Mouse (Mus musculus): Measurements from ENCODE around the gene Nol9.

The Nol9 gene

DNA sequence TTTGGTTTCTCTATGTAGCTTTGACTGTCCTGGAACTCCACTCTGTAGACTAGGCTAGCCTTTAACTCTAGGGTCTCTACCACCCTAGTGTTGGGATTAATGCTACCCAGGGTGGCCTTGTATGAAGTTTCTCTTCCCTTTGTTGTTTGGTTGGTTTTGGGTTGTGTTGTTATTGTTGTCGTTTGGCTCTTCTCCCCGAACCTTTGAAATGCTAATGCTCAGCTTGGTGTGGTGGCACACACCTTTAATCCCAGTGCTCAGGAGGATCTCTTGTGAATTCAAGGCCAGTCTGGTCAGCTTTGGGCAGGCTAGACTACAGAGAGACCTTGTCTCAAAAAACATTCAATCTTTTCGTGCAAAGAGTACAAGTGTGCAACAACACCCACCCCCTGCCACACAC is 4.0 kb downstream of the Nol9 start:
- DNase-seq (ENCODE audit: extremely low read depth, low read depth, low spot score), result no peak

DNA sequence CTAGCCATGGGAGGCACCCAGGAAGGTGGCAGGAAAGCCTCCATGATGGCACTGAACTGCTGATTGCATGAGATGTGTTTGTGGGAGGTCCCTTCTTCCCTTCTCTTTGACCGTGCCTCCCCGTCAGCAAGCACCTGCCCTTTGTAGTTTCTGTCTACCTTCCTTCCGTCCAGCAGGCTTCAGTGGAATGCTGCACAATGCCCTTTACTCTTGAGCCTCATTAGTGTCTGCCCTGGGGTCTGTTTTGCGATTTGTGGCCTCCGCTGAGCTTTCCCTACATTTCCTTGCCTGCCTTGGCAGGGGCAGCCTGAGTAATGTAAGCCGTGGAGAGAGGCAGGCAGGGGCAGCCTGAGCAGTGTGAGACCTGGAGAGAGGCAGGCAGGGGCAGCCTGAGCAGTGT is 5.5 kb downstream of the Nol9 start:
- no peak for DNase-seq (ENCODE audit: extremely low read depth, low read depth, low spot score)

DNA sequence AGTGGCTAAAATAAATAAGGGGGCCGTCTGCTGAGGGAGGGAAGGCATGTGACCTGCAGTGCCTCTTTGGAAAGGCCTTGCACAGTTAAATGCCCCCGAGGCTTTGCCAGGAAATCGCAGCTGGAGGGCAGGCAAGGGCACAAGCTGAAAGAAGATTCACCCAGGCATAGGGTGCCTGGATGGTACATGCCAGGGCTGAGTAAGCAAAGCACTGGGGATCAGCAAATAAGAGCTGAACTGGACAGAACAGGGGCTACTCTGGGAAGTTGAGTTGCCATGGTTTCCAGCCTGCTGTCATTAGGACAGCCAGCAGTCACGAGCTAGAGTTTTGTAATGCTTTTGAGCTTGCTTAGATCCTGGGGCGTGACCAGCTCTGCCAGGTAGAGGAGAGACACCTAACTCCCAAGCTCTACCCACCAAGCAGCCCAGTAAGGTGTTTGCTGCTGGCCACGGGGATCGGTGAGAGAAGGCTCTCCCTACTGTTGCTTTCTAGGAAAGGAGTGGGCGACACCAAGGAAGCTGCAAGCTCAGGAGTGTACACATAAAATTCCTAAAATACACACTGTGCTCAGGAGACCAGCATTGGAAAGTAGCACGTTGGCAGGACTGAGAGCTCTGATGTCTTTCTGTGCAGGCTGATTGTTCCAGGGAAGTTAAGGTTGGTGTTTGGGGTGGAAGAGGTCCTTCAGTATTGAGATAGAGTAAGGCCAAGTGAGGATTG is 23.4 kb downstream of the Nol9 start:
- DNase-seq (ENCODE audit: extremely low read depth, low read depth, low spot score), result no peak

DNA sequence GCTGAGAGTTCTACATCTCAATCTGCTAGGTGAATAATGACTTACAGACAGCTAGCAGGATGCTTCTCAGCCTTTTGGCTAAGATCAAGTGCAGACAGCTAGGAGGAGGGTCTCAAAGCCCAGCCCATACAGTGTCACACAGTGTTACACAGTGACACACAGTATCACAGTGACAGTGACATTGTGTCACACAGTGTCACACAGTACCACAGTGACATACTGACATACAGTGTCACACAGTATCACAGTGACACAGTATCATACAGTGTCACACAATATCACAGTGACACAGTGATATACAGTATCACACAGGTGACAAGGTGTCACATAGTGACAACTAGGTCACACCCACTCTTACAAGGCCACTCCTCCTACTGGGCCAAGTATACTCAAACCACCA is 28.2 kb downstream of the Nol9 start:
- DNase-seq (ENCODE audit: extremely low read depth, low read depth, low spot score), result no peak

DNA sequence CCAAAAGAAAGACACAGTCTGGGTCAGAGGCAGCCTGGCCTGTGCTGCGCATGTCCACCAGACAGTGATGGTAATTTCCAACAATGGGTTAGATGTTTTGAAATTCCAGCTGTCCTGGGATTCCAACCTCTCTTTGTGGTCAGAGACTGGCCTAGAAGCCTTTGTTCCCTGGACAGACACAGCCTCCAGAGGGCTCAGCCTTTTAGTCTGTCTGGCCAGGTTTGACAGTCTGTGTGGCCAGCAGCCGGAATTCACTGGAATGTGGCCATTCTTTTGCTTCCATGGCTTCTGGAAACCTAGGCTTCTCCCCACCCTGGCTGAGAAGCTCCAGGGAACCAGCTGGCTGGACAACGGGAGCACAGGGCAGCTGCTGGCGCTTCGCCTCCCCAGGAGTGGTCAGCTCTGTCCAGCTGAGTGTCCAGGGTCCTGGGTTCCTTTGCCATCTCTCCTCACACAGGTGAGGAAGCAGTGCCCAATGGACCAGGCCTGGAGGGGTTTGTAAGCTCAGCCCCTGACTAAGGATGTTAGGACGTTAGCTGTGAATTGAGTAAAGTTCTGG is 29.1 kb downstream of the Nol9 start:
- no peak for DNase-seq (ENCODE audit: extremely low read depth, low read depth, low spot score)

DNA sequence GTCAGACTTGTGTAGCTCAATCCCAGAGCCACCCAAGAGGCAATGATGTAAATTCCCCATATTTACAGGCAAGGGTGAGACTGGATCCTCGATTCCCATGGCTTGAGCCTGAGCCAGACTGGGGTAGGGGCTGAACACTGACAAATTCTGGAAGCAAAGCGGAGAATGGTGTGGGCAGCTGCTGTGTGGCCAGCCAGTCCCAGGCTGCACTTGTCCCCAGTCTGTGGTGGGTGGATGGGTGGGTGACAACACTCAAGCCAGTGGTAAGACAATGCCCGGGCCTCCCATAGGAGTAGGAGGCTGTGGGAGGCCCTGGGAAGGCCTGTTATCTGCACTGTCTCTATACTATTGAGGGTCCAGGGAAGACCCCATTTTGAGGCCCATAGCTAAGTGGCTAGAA is 30.1 kb downstream of the Nol9 start:
- DNase-seq (ENCODE audit: extremely low read depth, low read depth, low spot score), result no peak

DNA sequence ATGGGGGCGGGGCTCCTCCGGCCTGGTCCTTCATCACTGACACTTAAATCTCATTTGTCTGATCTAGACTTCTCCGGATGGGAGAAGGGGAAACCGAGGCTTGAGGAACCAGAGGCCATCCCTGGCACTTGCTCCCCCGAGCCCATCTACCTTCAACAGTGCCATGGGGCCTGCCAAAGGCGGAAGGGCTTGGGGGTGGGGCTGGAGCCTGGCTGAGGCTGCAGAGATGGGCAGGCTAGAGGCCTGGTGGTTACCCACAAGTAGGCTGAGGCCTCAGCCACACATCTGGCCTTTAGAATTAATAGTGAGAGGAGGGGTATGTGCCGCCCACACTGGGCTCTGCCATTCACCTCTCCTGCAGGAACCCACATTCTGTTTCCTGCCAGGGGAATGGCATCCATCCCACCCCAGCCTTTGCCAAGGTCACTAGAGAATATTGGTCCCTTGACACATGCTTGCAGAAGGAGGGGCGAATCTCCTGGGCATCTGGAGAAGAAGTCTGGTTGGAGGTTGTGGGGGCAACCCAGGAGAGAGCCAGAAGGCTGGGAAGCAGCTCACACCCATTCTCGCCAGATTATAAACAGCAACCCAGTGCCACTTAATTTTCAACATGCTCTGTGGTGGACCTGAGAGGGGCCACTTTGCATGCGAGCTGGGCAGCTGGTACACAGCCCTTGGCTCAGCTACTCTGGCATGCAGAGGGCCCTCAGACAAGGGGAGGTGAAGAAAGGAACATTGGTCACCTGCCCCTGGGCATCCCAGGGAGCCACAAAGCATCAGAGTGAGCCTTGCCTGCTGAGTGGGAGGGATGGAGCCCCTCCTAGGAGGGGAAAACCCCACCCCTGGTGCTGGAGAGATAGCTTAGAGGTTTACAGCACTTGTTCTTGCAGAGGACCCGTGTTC is 31.6 kb downstream of the Nol9 start:
- no peak for DNase-seq (ENCODE audit: extremely low read depth, low read depth, low spot score)

DNA sequence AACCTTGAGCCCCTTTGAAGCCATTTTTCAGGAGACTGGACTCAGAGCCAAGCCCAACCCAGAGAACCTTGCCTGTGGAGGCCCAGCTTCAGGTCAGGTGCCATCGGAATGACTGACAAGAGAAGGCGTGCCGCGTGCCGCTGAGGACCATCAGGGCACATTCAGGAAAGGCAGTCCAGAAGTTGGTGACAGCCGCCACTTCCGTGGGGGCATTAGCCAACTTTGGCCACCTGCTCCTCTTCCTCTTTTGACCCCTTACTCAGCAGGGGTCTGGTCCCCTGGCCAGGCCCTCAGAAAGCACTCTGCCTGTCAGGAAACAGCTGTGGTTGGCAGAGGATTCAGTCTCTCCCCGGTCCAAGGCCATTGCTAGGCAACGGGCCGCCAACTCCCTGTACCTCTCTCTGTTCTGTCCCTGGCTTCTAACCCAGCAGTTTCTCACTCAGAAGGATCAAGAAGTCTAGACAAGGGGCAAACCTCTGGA is 33.0 kb downstream of the Nol9 start, which contains the start of gene Plekhg5:
Gene Plekhg5, plus strand, starts transcription at position 378 of the 481 bp plus-strand sequence.
- DNase-seq (ENCODE audit: extremely low read depth, low read depth, low spot score), result no peak

DNA sequence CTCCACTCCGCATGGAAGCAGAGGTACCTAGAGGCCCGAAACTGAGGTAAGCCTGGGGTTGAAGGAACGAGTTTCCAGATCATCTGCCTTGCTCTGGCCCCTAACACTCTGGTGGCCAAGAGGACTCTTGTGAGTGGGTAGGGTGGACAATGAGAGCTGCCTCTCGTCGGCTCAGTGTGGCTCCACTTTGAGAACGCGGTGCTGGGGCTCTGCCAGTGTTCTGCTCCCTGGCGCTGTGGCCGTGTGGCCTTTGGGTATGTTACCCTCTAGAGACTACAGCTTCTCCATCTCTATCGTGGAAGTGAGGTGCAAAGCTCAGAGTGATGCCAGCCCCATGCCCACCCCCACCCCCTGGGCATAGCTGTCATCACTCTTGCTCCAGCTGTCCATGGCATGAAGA is 33.5 kb downstream of the Nol9 start:
- DNase-seq (ENCODE audit: extremely low read depth, low read depth, low spot score), result no peak

DNA sequence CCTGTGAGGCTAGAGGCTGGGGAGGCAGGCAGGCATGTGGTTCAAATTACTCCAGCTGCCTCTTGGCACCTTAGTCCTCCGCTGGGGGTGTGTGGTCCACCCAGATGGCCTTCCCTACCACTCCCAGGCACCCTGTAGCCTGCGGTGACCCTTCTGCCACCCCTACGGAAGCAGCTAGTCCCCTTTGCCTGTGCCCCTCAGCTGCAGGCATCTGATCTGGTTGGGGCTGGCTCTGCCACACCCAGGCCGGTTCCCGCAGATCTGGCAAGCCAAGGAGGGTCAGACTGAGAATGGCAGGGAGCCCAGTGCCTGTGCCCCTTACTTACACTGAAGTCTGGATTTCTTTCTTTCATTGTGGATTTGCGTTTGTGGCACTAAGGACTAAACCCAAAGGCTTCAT is 34.6 kb downstream of the Nol9 start:
- DNase-seq (ENCODE audit: extremely low read depth, low read depth, low spot score), result no peak

DNA sequence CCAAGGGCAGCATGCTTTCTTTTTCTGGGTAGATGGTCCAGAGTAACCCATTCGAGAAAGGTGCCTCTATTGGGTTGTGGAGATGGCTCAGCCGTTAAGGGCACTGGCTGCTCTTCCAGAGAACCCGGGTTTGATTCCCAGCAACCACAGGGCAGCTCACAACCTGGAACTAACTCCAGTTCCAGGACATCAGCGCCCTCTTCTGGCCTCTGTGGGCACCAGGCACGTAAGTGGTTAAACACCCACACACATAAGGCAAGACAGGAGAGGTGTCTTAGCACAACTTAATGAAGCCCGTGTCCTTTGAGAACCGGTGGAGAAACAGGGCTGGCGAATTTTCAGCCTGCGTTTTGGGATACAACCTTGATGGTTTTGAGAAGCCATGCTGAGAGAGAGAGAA is 35.4 kb downstream of the Nol9 start:
- no peak for DNase-seq (ENCODE audit: extremely low read depth, low read depth, low spot score)

DNA sequence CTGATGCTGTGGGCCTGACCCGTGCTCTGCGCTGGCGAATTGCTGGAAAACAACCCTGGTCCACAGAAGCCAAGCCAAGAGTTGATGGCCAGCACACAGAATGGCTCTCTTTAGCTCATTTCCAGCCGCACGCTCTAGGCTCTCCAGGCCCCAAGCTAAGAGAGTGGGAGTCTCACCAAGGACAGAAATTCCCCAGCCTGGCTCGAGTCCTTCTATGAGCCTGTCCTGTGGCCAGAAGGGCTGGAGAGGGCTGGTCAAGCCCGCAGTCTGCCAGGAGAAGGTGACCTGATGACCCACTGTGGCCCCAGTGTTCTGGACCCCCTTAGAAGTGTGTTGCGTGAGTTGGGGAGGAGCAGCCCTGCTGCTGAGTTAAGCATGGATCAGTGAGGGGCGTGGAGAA is 38.1 kb downstream of the Nol9 start:
- no peak for DNase-seq (ENCODE audit: extremely low read depth, low read depth, low spot score)

DNA sequence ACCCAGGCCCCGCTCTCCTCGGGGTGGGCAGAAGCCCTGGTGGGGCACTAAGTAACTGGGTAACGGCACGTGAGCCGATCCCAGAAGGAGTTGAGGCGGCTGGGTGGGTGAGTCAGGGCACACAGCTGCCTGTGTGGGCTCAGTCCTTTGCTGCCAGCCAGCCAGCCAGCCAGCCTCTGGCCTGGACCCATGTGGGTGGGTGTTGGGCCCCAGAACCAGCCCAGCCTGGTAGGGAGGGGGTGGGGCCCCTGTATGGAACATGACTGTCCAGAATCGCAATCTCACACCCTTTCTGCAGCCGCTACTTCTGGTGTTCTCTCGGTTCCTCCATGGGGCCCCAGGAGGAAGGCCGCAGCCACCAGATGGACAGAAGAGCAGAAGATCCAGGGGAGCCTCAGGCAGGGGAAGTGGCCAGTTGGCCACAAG is 39.0 kb downstream of the Nol9 start:
- DNase-seq (ENCODE audit: extremely low read depth, low read depth, low spot score), result no peak

DNA sequence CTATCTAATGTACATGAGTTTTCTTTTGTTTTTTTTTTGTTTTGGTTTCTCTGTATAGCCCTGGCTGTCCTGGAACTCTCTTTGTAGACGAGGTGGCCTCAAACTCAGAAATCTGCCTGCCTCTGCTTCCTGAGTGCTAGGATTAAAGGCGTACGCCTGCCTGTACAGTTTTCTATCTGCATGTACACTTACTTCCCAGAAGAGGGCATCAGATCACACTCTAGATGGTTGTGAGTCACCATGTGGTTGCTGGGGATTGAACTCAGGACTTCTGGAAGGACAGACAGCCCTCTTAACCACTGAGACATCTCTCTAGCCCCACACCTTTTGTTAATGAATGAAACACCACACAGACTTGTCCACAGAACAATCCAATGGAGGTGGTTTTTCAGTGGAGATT is 40.1 kb downstream of the Nol9 start:
- no peak for DNase-seq (ENCODE audit: extremely low read depth, low read depth, low spot score)

DNA sequence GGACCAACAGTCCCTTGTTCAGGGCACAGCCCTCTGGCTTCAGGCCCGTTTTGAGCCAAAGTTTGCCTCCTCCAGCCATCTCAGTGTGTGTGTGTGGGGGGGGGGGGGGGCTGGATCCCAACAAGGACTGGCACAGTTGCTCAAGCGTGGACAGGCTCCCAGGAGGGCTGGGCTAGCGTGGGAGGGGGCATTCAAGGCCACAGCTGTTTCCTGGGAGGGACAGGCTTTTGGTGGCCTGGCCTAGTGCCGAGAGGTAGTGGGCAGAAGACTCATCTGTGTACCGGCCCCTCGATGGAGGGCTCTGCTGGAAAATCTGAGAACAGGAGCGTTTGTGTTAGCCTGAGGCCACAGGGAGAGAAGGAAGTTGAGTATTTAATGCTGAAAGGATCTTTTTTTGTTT is 40.8 kb downstream of the Nol9 start:
- DNase-seq (ENCODE audit: extremely low read depth, low read depth, low spot score), result no peak

DNA sequence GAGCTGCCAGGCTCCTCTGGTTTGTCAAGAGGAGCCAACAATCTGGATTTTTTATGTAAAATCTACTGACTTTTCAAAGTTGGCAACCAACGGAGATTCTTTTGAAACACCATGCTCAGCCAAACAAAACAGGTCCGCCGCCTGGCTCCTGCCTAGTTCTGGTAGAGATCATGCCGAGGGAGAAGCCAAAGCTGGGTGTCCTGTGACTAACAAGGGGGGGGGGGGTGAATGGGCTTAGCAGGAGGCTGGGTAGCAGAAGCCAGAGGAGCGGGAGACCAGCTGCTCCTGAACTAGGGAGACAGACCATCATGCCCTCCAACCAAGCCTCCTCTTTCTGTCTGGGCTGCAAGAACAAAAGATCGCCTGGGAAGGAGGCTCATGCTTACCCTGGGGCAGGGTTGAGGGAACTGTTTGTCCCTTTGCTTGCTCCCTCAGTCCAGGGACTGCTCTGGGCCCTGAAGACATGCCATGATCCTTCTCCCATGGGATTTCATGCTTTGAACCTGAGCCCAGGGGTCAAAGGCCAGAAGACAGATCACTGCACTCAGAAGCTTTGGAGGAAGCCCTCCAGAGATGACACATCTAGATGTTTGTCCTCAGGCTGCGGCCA is 44.6 kb downstream of the Nol9 start:
- DNase-seq (ENCODE audit: extremely low read depth, low read depth, low spot score), result no peak

DNA sequence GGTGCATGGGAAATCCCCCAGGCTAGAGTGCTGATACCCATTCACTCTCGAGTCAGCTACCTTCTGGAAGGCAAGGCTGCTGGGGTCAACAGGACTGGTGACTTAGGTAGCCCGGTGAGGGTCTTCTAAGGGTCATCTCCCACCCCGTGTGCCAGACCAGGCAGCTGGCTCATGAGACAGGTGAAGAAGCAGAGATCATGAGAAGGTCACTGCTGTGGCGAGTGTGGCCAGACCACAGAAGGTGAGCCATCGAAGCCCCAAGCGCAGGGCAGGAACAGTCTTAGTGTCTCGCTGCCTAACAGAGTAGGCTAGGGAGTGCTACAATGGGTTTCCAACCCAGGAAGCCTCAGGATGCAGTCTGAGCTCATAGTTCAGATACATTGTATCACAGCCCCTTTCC is 45.5 kb downstream of the Nol9 start:
- DNase-seq (ENCODE audit: extremely low read depth, low read depth, low spot score), result no peak

DNA sequence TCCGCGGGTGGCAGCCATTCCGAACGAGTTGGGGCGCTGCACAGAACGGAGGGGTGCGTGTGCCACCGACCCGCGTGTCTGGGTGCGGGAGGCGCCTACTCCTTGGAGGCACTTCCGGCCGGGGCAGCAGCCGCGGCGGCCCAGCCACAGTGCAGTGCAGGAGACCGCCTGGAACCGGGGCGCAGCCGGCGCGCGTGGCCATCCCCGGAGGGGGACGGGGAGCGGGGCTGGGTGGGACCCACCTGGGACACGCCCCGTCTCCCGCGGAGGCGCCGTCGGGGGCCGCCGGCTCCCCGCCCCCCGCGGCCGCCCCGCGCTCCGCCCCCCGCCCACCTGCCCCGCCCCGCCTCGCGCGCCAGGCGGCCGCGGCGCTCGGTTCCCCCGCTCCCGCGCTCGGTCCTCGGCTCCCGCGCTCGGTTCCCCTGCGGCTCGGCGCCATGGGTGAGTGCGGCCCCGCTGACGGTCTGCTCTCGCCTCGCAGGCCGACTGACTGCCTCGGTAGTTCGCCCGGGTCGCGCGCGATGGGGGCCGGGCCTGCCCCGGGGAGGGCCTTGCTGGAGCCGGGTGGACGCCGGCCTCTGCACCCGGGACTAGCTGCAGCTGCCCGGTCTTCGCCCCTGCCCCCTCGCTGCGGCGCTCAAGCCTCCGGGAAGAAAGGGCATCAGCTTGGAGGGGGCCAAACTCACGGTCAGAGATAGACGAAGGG is 47.5 kb downstream of the Nol9 start:
- DNase-seq (ENCODE audit: extremely low read depth, low read depth, low spot score), result no peak

DNA sequence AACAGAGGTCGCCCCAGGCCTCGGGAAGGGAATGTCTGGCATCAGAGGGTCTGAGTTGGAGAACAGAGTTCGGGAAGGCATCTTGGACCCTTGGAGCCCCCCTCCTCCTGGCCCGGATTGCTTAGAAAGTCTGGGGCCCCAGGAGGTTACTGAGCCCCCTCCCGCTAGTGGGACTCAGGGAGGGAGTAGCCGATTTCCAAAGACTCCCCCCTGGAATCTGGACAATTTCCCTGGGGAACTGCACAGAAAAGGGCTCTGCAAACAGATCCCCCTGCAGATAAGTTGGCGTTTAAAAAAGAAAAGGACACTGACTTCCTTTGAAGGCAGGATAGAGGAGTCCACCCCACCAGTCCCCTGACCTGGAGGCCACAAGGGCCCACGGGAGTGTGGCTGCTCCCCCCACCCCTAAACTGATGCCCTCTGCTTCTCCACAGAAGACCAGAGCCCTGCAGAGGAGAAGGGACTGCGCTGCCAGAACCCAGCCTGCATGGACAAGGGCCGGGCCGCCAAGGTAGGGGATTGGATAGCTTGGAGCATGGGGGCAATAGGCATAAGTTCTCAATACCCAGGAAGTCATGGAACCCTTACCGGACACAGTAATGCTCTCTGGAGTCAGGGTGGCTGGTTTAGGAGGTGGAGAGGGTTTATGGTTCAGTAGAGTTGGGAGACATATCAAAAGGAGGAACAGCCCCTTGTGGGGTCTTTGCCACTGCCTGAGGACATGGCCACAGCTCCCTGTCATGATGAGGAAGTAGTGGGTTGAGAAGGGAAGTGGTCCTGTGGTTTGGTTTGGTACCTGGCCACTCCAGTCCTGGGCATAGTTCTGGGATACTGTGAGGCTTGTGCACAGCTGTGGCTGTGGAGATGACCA is 48.3 kb downstream of the Nol9 start:
- DNase-seq (ENCODE audit: extremely low read depth, low read depth, low spot score), result no peak

DNA sequence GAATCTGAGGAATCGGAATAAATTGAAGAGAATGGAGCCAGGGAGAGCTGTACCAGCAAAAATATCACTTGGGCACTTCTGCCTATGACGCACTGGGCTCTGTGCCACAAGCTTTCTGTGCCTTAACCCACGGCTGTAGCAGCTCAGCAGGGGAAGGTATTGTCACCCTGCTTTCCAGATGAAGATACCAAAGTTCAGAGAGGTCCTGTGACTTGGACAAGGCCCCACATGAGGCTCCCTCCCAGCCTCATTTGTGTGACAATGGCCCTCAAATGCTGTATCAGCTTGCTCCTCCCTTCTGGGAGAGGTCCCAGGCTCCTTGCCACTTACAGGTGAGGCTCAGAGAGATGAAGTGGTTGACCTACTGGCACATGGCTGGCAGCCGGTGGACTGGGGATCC is 49.0 kb downstream of the Nol9 start:
- no peak for DNase-seq (ENCODE audit: extremely low read depth, low read depth, low spot score)
